Mouse (Mus musculus) spleen, adult 2 months (tissue): ENCODE data around the gene Rnase4.

Experiments
- CTCF ChIP-seq: fragments of 200-500 bp; IDR thresholded peaks from 2 replicates; pipeline ENCODE4 v1.5.1; 2011; ENCODE audit warnings: mild to moderate bottlenecking, inconsistent platforms; ENCODE audit not compliant: insufficient read depth, insufficient read length, insufficient replicate concordance; ENCODE audit errors: extremely low read depth
- POLR2A ChIP-seq: fragments of 200-500 bp; IDR thresholded peaks from 2 replicates; pipeline ENCODE4 v1.6.1; 2011; ENCODE audit warnings: low read depth, low read length, inconsistent platforms

DNA sequence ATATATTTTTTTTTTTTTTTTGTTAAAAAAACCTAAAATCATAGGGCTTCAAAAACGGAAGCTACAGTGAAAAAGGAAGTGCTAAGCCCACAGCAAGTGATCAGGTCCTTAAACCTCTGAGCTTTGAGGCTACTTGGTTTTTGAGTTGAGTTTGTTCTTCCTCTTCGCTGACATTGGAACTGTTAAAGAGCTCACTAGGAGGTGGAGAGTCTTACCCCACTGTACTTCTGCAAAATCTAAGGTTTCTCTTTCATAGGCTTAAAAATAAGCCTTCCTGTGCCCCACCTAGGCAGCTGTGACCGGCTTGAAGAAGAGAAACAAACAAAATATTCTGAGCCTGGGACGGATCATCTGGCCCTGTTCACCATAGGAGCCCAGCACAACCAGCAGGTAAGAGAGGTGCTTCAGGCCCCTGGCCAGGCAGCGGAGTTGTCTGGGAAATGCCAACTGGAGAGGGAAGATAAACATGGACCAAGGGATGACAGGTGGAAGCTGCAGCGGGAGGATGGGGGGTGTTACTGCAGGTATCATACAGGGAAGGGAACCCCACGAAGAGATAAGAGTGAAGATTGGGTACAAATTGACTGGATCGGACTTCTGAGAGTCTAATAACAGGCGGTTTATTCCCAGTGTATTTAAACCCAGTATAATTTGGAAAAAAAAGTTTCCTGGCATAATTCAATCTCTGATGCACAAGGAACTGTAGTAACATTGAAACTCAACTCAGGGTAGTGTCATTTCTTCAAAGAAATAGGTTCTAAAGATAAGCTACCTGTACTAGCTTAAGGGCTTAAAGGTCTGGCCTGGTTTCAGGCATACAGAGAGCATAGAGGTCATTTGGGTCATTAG lies 38.1 kb downstream of the Rnase4 start:
- TF ChIP-seq CTCF (no peak), POLR2A (peak; percentile 64)
